Mouse (Mus musculus) monocyte, adult 5-6 weeks (primary cell): ENCODE results near the gene Hoxc8. TPM values are rescaled to one million over a fixed set of nuclear protein-coding genes. Genes with fewer than 3 reads are reported as not detected.

Experiments
- total RNA-seq: library from RNA; stranded (forward); fragments of 200-1000, 200-491, 200-594 nt; gene quantifications from 3 replicates; pipeline ENCODE4 v1.2.3, GENCODE M21; 2017

The Hoxc8 gene
- total RNA-seq, 1 experiment from 2014 or later: not detected

Other genes with a start within 250 kb of the Hoxc8 start
- gene Hoxc13, start 69.5 kb upstream of the Hoxc8 start, total RNA-seq: not detected in 3 replicates
- gene Hoxc12, start 53.9 kb upstream of the Hoxc8 start, total RNA-seq: not detected in 3 replicates
- gene Hoxc11, start 36.2 kb upstream of the Hoxc8 start, total RNA-seq: not detected in 3 replicates
- gene Hoxc10, start 23.8 kb upstream of the Hoxc8 start, total RNA-seq: not detected in 3 replicates
- gene Hoxc5, start 23.2 kb upstream of the Hoxc8 start, total RNA-seq: not detected in 3 replicates
- gene Hoxc9, start 14.2 kb upstream of the Hoxc8 start, total RNA-seq: not detected in 3 replicates
- gene Hoxc6, start 7.7 kb downstream of the Hoxc8 start, total RNA-seq: not detected in 3 replicates
- 0.57 TPM in 1 of 3 replicates, not detected in the others for gene Hoxc4, start 28.3 kb downstream of the Hoxc8 start, total RNA-seq
- 3.2 to 7.1 TPM (median 5.3 TPM) in 3 replicates for gene Smug1, start 176.5 kb downstream of the Hoxc8 start, total RNA-seq
- gene Cbx5, start 249.2 kb downstream of the Hoxc8 start, total RNA-seq: 13.2 to 43.8 TPM (median 33.9 TPM) in 3 replicates
- 482 to 520 TPM (median 483 TPM) in 3 replicates for gene Hnrnpa1, start 249.8 kb downstream of the Hoxc8 start, total RNA-seq